Mouse (Mus musculus) heart, embryonic 11.5 days (tissue): Measurements from ENCODE around the gene Chrna9. TPM values are rescaled to one million over a fixed set of nuclear protein-coding genes. Genes with fewer than 3 reads are reported as not detected.
A peak's percentile ranks its signal among the peaks of the same experiment; 100 is the strongest.

Source experiments
- ATAC-seq: fragments of 200-750 bp; cut with Nextera tagmentation; replicated peaks from 2 replicates; pipeline ENCODE4 v1.8.0; 2017; ENCODE audit warnings: moderate library complexity; ENCODE audit not compliant: insufficient number of reproducible peaks, low FRiP score, low TSS enrichment
- H3K27ac ChIP-seq: fragments of 300-500 bp; sonication (generic); 2 replicates; pipeline ENCODE4 v1.5.1; 2014; ENCODE audit warnings: mild to moderate bottlenecking, low read depth, low read length
- H3K27me3 ChIP-seq: fragments of 300-500 bp; sonication (generic); 2 replicates; pipeline ENCODE4 v1.6.1; 2014; ENCODE audit warnings: mild to moderate bottlenecking, low read length, mixed read lengths; ENCODE audit not compliant: control insufficient read depth, insufficient read depth
- H3K36me3 ChIP-seq: fragments of 300-500 bp; sonication (generic); 2 replicates; pipeline ENCODE4 v1.6.1; 2014; ENCODE audit warnings: mild to moderate bottlenecking, low read length, moderate library complexity, mixed read lengths; ENCODE audit not compliant: control insufficient read depth, insufficient read depth
- H3K4me1 ChIP-seq: fragments of 300-500 bp; sonication (generic); 2 replicates; pipeline ENCODE4 v1.6.1; 2014; ENCODE audit warnings: low read length; ENCODE audit not compliant: control insufficient read depth, insufficient read depth
- H3K4me2 ChIP-seq: fragments of 300-500 bp; sonication (generic); 2 replicates; pipeline ENCODE4 v1.6.1; 2014; ENCODE audit warnings: mild to moderate bottlenecking, moderate library complexity
- H3K4me3 ChIP-seq: fragments of 300-500 bp; sonication (generic); 2 replicates; pipeline ENCODE4 v1.5.1; 2014; ENCODE audit warnings: low read depth, low read length
- H3K9ac ChIP-seq: fragments of 300-500 bp; sonication (generic); 2 replicates; pipeline ENCODE4 v1.6.1; 2014; ENCODE audit warnings: mild to moderate bottlenecking, low read depth, low read length, moderate library complexity
- H3K9me3 ChIP-seq: fragments of 300-500 bp; sonication (generic); replicated peaks from 2 replicates; pipeline ENCODE4 v1.6.1; 2016; ENCODE audit warnings: low read length; ENCODE audit not compliant: control insufficient read depth
- WGBS: fragments of 180-500 bp; shearing (Covaris S2); extraction: QIAGEN DNeasy Blood & Tissue Kit; methylation state at CpG from one replicate; pipeline ENCODE4 v1.1.7; 2014; ENCODE audit not compliant: insufficient replicate concordance; 5-methylcytosine and 5-hydroxymethylcytosine counted together
- polyA plus RNA-seq: library from polyadenylated mRNA; unstranded; fragments of >200 nt; fragmentation: Nextera tagmentation; extraction: Ambion mirVana; gene quantifications from 2 replicates; pipeline ENCODE4 v1.2.1, GENCODE M21; 2014

Gene Chrna9
- polyA plus RNA-seq, 1 experiment from 2014 or later = not detected

GRCm38 (mm10) chr5:65898683-65899082, 36.0 kb upstream of the Chrna9 start:
- 75% methylated on average over 3 of the region's 3 CpGs for WGBS
- Histone ChIP-seq H3K9me3 (0 out of 2 replicates have a peak, but pooled peaks cover 3% of the 10 kb centered on the region), H3K9ac (no peak overlapping the region), H3K4me1 (peaks cover 9% of the 10 kb centered on the region; the same call in 1 of the 2 replicates), H3K36me3 (no peaks in the 10 kb centered on the region), H3K4me2 (no peak overlapping the region), H3K27ac (no peak overlapping the region), H3K4me3 (no peak overlapping the region), H3K27me3 (no peaks in the 10 kb centered on the region)
- ATAC-seq = no peak

DNA sequence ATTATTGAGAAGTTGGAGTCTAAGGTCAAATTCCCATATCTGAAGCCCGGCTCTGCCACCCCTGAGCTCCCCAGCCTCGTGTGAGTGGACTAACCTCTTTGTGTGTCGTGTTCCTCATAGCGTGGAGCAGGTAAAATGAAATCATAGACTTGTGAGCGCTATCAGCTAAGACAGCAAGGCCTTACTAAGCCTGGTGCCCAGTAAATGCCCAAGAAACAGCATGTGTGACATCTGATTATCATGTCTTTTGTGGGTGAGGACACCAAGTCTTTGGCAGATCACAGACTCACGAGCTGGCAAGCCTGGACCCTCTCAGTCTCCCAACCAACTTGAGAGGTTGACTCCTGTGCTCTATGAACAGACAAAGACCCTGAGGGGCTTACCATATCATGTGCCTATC, 34.6 kb upstream of the Chrna9 start:
- ATAC-seq = no peak
- Histone ChIP-seq H3K9me3 (peaks cover 5% of the 10 kb centered on the region; the same call in 1 of the 2 replicates), H3K4me3 (no peak overlapping the region), H3K4me2 (no peak overlapping the region), H3K9ac (no peak overlapping the region), H3K4me1 (peaks cover 9% of the 10 kb centered on the region; the same call in 1 of the 2 replicates), H3K27me3 (no peaks in the 10 kb centered on the region), H3K36me3 (no peaks in the 10 kb centered on the region), H3K27ac (no peak overlapping the region)
- 80% methylated on average over 6 of the region's 6 CpGs for WGBS

DNA sequence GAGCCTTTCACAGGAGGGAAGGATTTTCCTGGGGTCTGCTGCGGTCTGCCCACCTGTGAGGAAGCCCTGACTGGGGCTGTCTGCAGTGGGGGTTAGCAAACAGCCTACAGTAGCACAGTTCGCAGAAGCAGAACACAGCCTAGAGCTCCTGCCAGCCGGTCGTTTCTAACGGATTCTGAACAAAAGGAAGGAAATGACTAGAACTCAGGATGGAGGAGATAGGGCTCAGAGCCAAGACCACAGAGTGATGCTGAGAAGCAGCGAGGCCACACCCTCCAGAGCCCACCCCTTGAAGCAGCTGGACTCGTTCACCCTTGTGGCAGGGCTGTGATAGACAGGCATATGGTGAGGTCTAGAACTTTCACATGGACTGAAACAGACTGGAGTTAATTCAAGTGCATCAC, 33.9 kb upstream of the Chrna9 start:
- Histone ChIP-seq H3K36me3 (no peaks in the 10 kb centered on the region), H3K27me3 (no peaks in the 10 kb centered on the region), H3K27ac (no peak overlapping the region), H3K9ac (no peak overlapping the region), H3K4me2 (no peak overlapping the region), H3K4me1 (peaks cover 3% of the 10 kb centered on the region; the same call in 1 of the 2 replicates), H3K4me3 (no peak overlapping the region), H3K9me3 (peaks cover 7% of the 10 kb centered on the region; the same call in 1 of the 2 replicates)
- peak; percentile 52 for ATAC-seq
- 43% methylated on average over 7 of the region's 7 CpGs for WGBS

- peaks cover 7% of the 10 kb centered on the region; the same call in 1 of the 2 replicates for H3K9me3 ChIP-seq
- H3K4me1 ChIP-seq = no peaks in the 10 kb centered on the region
- 62% methylated on average over 10 of the region's 10 CpGs for WGBS
- ATAC-seq = no peak
- no peaks in the 10 kb centered on the region for H3K27me3 ChIP-seq
- H3K36me3 ChIP-seq = no peaks in the 10 kb centered on the region
- no peak overlapping the region for H3K9ac ChIP-seq
- H3K27ac ChIP-seq = no peak overlapping the region
- no peak overlapping the region for H3K4me2 ChIP-seq
- H3K4me3 ChIP-seq = no peak overlapping the region
These were observed 32.8 kb upstream of the Chrna9 start for GRCm38 (mm10) chr5:65901868-65902418.

GRCm38 (mm10) chr5:65902811-65903210, 31.9 kb upstream of the Chrna9 start:
- H3K27ac ChIP-seq = no peak overlapping the region
- H3K9me3 ChIP-seq = peaks cover 7% of the 10 kb centered on the region; the same call in 1 of the 2 replicates
- ATAC-seq = no peak
- no peaks in the 10 kb centered on the region for H3K4me1 ChIP-seq
- no peak overlapping the region for H3K9ac ChIP-seq
- no peak overlapping the region for H3K4me2 ChIP-seq
- no peaks in the 10 kb centered on the region for H3K36me3 ChIP-seq
- 77% methylated on average over 9 of the region's 9 CpGs for WGBS
- no peaks in the 10 kb centered on the region for H3K27me3 ChIP-seq
- no peak overlapping the region for H3K4me3 ChIP-seq

DNA sequence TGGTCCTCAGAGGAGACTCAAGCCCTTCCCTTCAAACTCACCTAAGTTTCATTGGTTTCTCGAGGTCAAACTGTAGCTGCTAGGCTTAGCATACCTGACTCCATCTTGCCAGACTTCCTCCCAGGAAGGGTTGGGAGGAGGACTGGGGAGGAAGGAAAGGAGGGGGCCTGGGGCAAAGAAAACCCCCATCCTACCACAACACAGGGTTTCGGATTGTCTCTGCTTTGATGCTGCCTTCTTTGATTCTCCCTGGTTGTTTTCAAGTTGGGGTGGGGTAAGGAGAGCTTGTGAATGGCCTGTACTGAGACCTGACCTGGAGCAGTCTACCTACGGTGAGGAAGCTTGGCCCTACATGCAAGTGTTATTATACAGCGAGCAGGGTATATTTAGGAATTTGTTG, 30.2 kb upstream of the Chrna9 start:
- no peaks in the 10 kb centered on the region for H3K4me1 ChIP-seq
- 87% methylated on average over 4 of the region's 4 CpGs for WGBS
- H3K4me3 ChIP-seq = no peak overlapping the region
- H3K9me3 ChIP-seq = peaks cover 7% of the 10 kb centered on the region; the same call in 1 of the 2 replicates
- H3K4me2 ChIP-seq = no peak overlapping the region
- H3K9ac ChIP-seq = no peak overlapping the region
- H3K27ac ChIP-seq = no peak overlapping the region
- no peaks in the 10 kb centered on the region for H3K36me3 ChIP-seq
- no peak for ATAC-seq
- no peaks in the 10 kb centered on the region for H3K27me3 ChIP-seq

DNA sequence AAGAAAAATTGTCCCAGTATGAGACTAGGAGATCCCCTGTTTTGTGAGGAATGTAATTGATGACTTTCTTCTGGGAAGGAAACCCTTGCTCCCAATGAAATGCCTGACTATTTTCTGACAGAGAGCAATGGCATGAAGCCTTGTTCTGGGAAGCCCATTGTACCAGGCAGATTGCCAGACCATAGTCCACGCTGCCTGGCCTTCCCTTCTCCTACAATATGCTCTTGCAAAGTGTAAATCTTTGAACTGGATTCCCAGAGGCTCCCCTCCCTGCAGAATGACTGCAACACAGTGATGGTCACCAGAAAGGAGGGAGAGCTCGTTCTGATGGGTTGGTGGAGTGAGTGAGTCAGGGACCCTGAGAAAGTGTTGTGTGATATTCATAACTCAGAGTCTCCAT, 26.0 kb upstream of the Chrna9 start:
- H3K27ac ChIP-seq = no peak overlapping the region
- H3K4me3 ChIP-seq = no peak overlapping the region
- H3K27me3 ChIP-seq = no peaks in the 10 kb centered on the region
- H3K4me2 ChIP-seq = no peak overlapping the region
- no peak for ATAC-seq
- WGBS = 69% methylated on average over 2 of the region's 2 CpGs
- peaks cover 4% of the 10 kb centered on the region; the same call in 1 of the 2 replicates for H3K9me3 ChIP-seq
- no peaks in the 10 kb centered on the region for H3K4me1 ChIP-seq
- no peaks in the 10 kb centered on the region for H3K36me3 ChIP-seq
- H3K9ac ChIP-seq = no peak overlapping the region

GRCm38 (mm10) chr5:65909321-65909720, 25.4 kb upstream of the Chrna9 start:
- Histone ChIP-seq H3K4me3 (no peak overlapping the region), H3K36me3 (no peaks in the 10 kb centered on the region), H3K9me3 (peaks cover 4% of the 10 kb centered on the region; the same call in 1 of the 2 replicates), H3K4me1 (no peaks in the 10 kb centered on the region), H3K9ac (no peak overlapping the region), H3K27me3 (no peaks in the 10 kb centered on the region), H3K27ac (no peak overlapping the region), H3K4me2 (no peak overlapping the region)
- 80% methylated on average over 4 of the region's 4 CpGs for WGBS
- no peak for ATAC-seq

GRCm38 (mm10) chr5:65910398-65910797, 24.3 kb upstream of the Chrna9 start:
- ATAC-seq = no peak
- no peak overlapping the region for H3K4me2 ChIP-seq
- 75% methylated on average over 4 of the region's 4 CpGs for WGBS
- no peak overlapping the region for H3K9ac ChIP-seq
- no peaks in the 10 kb centered on the region for H3K4me1 ChIP-seq
- H3K27me3 ChIP-seq = no peaks in the 10 kb centered on the region
- no peaks in the 10 kb centered on the region for H3K36me3 ChIP-seq
- no peak overlapping the region for H3K27ac ChIP-seq
- no peak overlapping the region for H3K4me3 ChIP-seq
- peaks cover 2% of the 10 kb centered on the region; the same call in 1 of the 2 replicates for H3K9me3 ChIP-seq
